In the genomic region with DNA sequence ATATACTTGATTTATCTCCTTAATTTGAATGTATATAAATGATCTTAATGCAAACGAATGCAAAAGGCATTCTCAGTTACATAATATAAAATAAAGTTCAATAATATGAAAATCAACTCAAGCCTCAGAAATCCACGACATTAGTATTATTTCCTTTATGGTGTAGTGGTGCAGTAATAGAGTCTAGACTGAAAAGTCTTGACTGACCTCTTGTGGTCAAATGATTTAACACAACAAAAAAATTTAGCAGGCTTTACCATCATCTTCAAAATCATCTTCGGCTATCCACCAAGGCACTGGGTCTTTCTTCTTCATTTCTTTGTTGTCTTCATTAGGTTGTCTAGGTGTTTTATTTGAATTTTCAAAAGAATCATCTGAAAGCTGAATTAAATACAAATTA, we compare ENCODE assay signal across 8 mouse cellular contexts. TPM values are rescaled to one million over a fixed set of nuclear protein-coding genes. Genes with fewer than 3 reads are reported as not detected.
DNase-seq lines count a peak whose midpoint lies in the region; ATAC-seq lines count a peak whose summit lies in the region.

No protein-coding gene starts in this region.

- peak; percentile 78 for ATAC-seq in forebrain, embryonic 15.5 days (replicated peaks)
- no peak for ATAC-seq in forebrain, embryonic 11.5 days (replicated peaks; ENCODE audit: low FRiP score)
- 0 out of 2 replicates have a peak, but pooled peaks have one; percentile 61 for ATAC-seq in neural tube, embryonic 11.5 days (ENCODE audit: insufficient read depth, low FRiP score, low TSS enrichment)
- ATAC-seq in inflammation-experienced regulatory T-cells, adult 6 months: peak; percentile 67

- no peak overlapping the region for H3K27ac ChIP-seq in forebrain, embryonic 15.5 days (replicated peaks)
- no peak overlapping the region for H3K27ac ChIP-seq in forebrain, embryonic 11.5 days (ENCODE audit: low read depth, low read length)
- H3K27ac ChIP-seq in neural tube, embryonic 11.5 days (ENCODE audit: low read depth, low read length): no peak overlapping the region

- H3K9ac ChIP-seq in forebrain, embryonic 15.5 days (replicated peaks): no peak overlapping the region
- H3K9ac ChIP-seq in forebrain, embryonic 11.5 days (ENCODE audit: low read length): no peak overlapping the region
- H3K9ac ChIP-seq in neural tube, embryonic 11.5 days (ENCODE audit: low read length): no peak overlapping the region

- DNase-seq in forebrain, embryonic 11.5 days (ENCODE audit: low spot score): no peak
- DNase-seq in neural tube, embryonic 11.5 days (ENCODE audit: low spot score): no peak
- DNase-seq in neural tube, embryonic 10.5 days (ENCODE audit: extremely low spot score, low spot score): no peak
- no peak for DNase-seq in adrenal gland, postnatal 4 days (ENCODE audit: low spot score in 2 of 2)
- DNase-seq in gastrocnemius, adult 18-20 months (ENCODE audit: low spot score): no peak
- no peak for DNase-seq in spleen, adult 12 weeks (ENCODE audit: low spot score)

- no peaks in the 10 kb centered on the region for H3K27me3 ChIP-seq in forebrain, embryonic 15.5 days
- no peaks in the 10 kb centered on the region for H3K27me3 ChIP-seq in forebrain, embryonic 11.5 days (ENCODE audit: control insufficient read depth, insufficient read depth, low read length)
- no peaks in the 10 kb centered on the region for H3K27me3 ChIP-seq in neural tube, embryonic 11.5 days (ENCODE audit: control insufficient read depth, insufficient read depth, low read length)

- H3K4me3 ChIP-seq in forebrain, embryonic 15.5 days: no peak overlapping the region
- H3K4me3 ChIP-seq in forebrain, embryonic 11.5 days (ENCODE audit: low read depth, low read length): no peak overlapping the region
- H3K4me3 ChIP-seq in neural tube, embryonic 11.5 days (ENCODE audit: low read depth, low read length): no peak overlapping the region

- no peak overlapping the region for H3K4me2 ChIP-seq in forebrain, embryonic 15.5 days (replicated peaks)
- no peak overlapping the region for H3K4me2 ChIP-seq in forebrain, embryonic 11.5 days (ENCODE audit: low read depth, low read length, severe bottlenecking)
- no peak overlapping the region for H3K4me2 ChIP-seq in neural tube, embryonic 11.5 days (ENCODE audit: low read depth)

- no peaks in the 10 kb centered on the region for H3K4me1 ChIP-seq in forebrain, embryonic 15.5 days
- no peaks in the 10 kb centered on the region for H3K4me1 ChIP-seq in forebrain, embryonic 11.5 days (replicated peaks; ENCODE audit: control insufficient read depth, insufficient read depth, low read length)
- no peaks in the 10 kb centered on the region for H3K4me1 ChIP-seq in neural tube, embryonic 11.5 days (ENCODE audit: control insufficient read depth, insufficient read depth, low read length)

- H3K9me3 ChIP-seq in forebrain, embryonic 15.5 days: no peaks in the 10 kb centered on the region
- no peaks in the 10 kb centered on the region for H3K9me3 ChIP-seq in forebrain, embryonic 11.5 days (ENCODE audit: control insufficient read depth, low read length)
- no peaks in the 10 kb centered on the region for H3K9me3 ChIP-seq in neural tube, embryonic 11.5 days (ENCODE audit: control insufficient read depth, low read length)

- 54% methylated on average over 3 of the region's 3 CpGs for WGBS in forebrain, embryonic 15.5 days
- WGBS in forebrain, embryonic 11.5 days: 67% methylated on average over 3 of the region's 3 CpGs
- WGBS in neural tube, embryonic 11.5 days: 57% methylated on average over 3 of the region's 3 CpGs

- H3K36me3 ChIP-seq in forebrain, embryonic 15.5 days: peaks cover 26% of the 10 kb centered on the region
- no peaks in the 10 kb centered on the region for H3K36me3 ChIP-seq in forebrain, embryonic 11.5 days (ENCODE audit: control insufficient read depth, insufficient read depth, low read length)
- peaks cover 7% of the 10 kb centered on the region for H3K36me3 ChIP-seq in neural tube, embryonic 11.5 days (ENCODE audit: control insufficient read depth, insufficient read depth, low read length)

RNA-seq across cellular contexts. Expression of gene Cep162, which starts 7.2 kb away (rescaled TPM):
- 7.1 and 7.7 TPM in 2 replicates for polyA plus RNA-seq in forebrain, embryonic 15.5 days (2015; fragmentation: Nextera tagmentation; extraction: Ambion mirVana)
- polyA plus RNA-seq in forebrain, embryonic 11.5 days (2014; fragmentation: Nextera tagmentation; extraction: Ambion mirVana): 14.0 and 17.5 TPM in 2 replicates
- polyA plus RNA-seq in neural tube, embryonic 11.5 days (2014; fragmentation: Nextera tagmentation; extraction: Ambion mirVana): 9.1 and 10.7 TPM in 2 replicates
- 10 to 100 TPM; 13.7 to 16.1 (median 15.4) TPM for polyA plus RNA-seq in inflammation-experienced regulatory T-cells, adult 6 months (2017; shearing (Covaris generic))
- total RNA-seq in adrenal gland, postnatal 4 days (2021): 10 to 100 TPM in 1 of 2 experiments, 1 to 10 TPM in 1; 8.2 to 11.1 TPM
- total RNA-seq in gastrocnemius, adult 18-20 months (2021): 1 to 10 TPM; 1.4 to 1.8 TPM
